Mouse (Mus musculus): ENCODE results near the gene Plpp3. TPM values are rescaled to one million over a fixed set of nuclear protein-coding genes. Genes with fewer than 3 reads are reported as not detected.
A peak's percentile ranks its signal among the peaks of the same experiment; 100 is the strongest.

Gene Plpp3
- 20.1 and 23.3 TPM in 2 replicates for polyA plus RNA-seq (2012; rRNA removed)

DNA sequence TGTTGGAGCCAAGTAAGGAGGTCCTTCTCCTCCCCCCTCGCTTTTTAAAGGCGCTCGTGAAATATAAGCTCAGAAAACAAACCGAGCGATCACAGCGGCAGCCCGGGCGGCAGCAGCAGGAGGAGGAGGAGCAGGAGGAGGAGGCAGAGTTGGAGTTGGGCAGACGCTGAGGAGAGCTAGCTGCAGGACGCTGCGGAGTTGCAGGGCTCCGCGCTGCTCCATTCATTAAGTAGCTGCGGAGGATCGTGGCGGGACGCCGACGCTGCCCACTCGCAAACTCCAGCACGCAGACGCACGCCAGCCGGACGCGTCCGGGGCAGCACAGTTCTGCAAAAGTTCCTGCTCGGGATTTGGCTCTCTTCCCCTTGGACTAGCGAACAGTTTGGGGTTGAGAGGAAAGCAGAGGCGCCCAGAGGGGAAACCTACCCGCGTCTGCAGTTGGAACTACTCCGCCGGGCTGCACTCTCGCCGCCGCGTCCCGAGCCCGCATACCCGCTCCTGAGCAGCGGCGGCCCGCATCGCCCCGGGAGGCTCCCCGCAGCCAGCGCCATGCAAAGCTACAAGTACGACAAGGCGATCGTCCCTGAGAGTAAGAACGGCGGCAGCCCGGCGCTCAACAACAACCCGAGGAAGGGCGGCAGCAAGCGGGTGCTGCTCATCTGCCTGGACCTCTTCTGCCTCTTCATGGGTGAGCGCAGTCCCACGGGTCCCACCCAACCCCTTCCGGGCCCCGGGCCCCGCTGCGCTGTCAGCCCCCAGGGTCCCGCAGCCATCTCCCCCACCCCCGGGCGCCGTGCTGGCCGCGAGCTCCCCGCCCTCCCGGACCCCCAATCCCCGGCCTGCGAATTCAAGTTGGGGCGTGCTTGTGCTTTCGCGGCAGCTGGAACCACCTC lies at the start of gene Plpp3:
Gene Plpp3 (plus strand): TSS at position 72 of the 893 bp plus-strand sequence.
- WGBS, result under 1% methylated on average over 77 of the region's 77 CpGs
- DNase-seq, result peak; percentile 44
- H3K27me3 ChIP-seq (ENCODE audit: control insufficient read depth, insufficient read depth, low read length), result no peaks in the 10 kb centered on the region
- H3K4me3 ChIP-seq (ENCODE audit: control insufficient read depth, insufficient read depth, low read length), result peak within 1 kb of the TSS; percentile 56
- H3K36me3 ChIP-seq (ENCODE audit: control insufficient read depth, insufficient read depth, low read length), result no peaks in the 10 kb centered on the region
- H3K4me1 ChIP-seq (replicated peaks; ENCODE audit: control insufficient read depth, insufficient read depth, low read length), result 0 out of 2 replicates have a peak, but pooled peaks cover 2% of the 10 kb centered on the region
- TF ChIP-seq CTCF (IDR thresholded peaks at IDR 0.05; ENCODE audit: borderline replicate concordance, control insufficient read depth, extremely low read depth, insufficient read depth, low read length, poor library complexity) (no peak), POLR2A (IDR thresholded peaks at IDR 0.05; ENCODE audit: control insufficient read depth, extremely low read depth, insufficient read depth, low read length, poor library complexity) (no peak)
- no peak within 1 kb of the TSS for H3K27ac ChIP-seq (ENCODE audit: control insufficient read depth, insufficient read depth, low read length)

DNA sequence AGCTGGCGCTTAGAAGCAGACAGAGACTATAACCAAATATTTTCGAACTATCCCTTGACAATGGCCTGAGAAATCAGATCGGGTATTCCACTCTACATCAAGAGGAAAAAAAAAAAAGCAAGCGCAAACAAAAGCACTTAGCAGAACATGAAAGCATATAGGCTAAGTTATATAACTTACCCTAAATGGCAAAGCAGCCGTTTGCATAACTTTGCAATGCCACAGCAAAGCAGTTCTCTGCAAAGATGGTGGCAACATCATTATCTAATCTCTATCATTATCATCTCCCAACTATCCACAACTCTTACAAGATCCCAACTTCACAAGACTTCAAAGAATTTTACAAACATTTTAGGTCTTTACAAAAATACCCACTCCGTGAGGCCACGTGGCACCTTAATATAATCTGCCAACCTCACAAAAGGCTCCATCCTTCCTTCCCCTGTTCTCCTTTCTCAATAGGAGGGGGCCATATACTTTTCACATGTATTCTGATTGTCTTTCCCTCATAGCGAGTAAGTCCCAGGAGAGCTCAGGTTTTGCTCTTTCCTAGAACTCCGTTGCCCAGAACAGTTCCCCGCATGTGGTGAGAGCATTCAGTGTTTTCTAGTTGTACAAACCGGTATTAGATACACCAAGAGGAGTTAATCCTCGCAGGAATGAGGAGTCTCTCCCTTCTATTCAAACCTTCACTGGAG lies 49.1 kb upstream of the Plpp3 start:
- Histone ChIP-seq H3K27ac (ENCODE audit: control insufficient read depth, insufficient read depth, low read length) (no peak overlapping the region), H3K27me3 (ENCODE audit: control insufficient read depth, insufficient read depth, low read length) (peaks cover 17% of the 10 kb centered on the region), H3K36me3 (ENCODE audit: control insufficient read depth, insufficient read depth, low read length) (no peaks in the 10 kb centered on the region), H3K4me3 (ENCODE audit: control insufficient read depth, insufficient read depth, low read length) (no peak overlapping the region), H3K4me1 (replicated peaks; ENCODE audit: control insufficient read depth, insufficient read depth, low read length) (peaks cover 12% of the 10 kb centered on the region)
- DNase-seq, result no peak
- no peak for TF ChIP-seq CTCF (IDR thresholded peaks at IDR 0.05; ENCODE audit: borderline replicate concordance, control insufficient read depth, extremely low read depth, insufficient read depth, low read length, poor library complexity)
- no peak for TF ChIP-seq POLR2A (IDR thresholded peaks at IDR 0.05; ENCODE audit: control insufficient read depth, extremely low read depth, insufficient read depth, low read length, poor library complexity)
- WGBS, result 48% methylated on average over 12 of the region's 12 CpGs

DNA sequence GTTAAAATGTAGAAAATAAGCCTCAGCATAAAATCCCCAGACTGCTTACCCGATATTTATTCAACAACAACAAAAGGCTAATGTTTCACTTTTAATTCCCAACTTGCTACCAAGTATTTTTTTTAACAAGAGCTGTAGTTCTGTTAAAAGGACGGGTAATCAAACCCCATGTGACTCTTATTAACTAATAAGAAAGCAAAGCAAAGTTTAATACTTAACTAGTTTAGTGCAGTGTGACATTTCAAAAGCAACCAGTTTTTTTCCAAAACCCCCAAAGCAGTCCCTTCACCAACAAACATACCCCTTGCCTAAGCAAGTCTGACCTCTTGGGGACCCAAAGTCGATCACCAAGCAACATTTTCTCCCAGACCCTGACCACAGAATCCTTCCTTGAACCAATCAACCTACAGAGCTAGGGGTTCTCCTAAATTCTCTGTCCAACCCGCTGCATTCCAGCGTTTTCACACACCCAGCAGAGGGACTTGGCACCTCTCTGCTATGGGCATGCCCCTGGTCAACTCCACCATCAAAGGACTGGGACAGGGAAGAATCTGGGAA lies 48.4 kb upstream of the Plpp3 start:
- H3K36me3 ChIP-seq (ENCODE audit: control insufficient read depth, insufficient read depth, low read length), result no peaks in the 10 kb centered on the region
- no peak overlapping the region for H3K27ac ChIP-seq (ENCODE audit: control insufficient read depth, insufficient read depth, low read length)
- no peak for TF ChIP-seq CTCF (IDR thresholded peaks at IDR 0.05; ENCODE audit: borderline replicate concordance, control insufficient read depth, extremely low read depth, insufficient read depth, low read length, poor library complexity)
- TF ChIP-seq POLR2A (IDR thresholded peaks at IDR 0.05; ENCODE audit: control insufficient read depth, extremely low read depth, insufficient read depth, low read length, poor library complexity), result no peak
- 42% methylated on average over 5 of the region's 5 CpGs for whole genome bisulfite sequencing
- H3K4me1 ChIP-seq (replicated peaks; ENCODE audit: control insufficient read depth, insufficient read depth, low read length), result peaks cover 12% of the 10 kb centered on the region
- peaks cover 17% of the 10 kb centered on the region for H3K27me3 ChIP-seq (ENCODE audit: control insufficient read depth, insufficient read depth, low read length)
- DNase-seq, result no peak
- H3K4me3 ChIP-seq (ENCODE audit: control insufficient read depth, insufficient read depth, low read length), result peak overlapping the region; percentile 67; the same call in 1 of the 2 replicates

DNA sequence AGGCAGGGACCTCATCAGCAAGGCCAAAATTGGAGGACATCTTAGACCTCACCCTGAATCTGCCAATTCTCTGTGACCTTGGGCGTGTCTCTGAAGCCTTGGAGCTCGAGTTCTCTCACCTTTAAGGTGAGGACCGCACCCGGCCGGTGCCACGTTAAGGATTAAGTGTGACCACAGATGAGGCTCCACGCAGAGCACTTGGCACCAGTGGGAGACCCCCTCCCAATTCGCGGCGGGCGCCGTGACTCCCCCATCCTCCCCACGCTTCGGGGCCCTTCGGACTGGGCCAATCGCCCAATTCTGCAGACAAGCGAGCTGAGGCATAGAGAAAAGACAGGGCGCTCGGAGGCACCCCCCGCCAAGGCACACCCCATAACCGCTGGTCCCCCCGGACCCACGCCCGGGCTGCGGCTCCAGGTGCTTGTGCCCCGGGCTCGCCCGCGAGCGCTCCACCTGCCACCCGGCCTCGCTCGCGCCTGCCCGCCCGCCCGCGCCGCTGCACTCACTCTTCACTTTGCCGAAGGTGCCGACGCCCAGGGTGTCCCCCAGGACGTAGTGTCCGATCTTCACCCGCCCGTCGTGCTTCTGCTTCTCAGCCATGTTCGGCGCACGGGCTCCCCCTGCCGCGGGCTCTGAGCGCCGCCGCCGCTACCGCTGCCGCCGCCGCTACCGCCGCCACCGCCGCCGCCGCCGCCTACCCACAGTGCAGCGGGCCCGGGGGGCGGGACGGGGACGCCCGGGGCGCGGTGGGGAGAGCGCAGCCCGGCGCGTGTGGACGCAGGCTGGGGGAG lies 47.8 kb upstream of the Plpp3 start, which contains the start of gene Prkaa2:
Gene Prkaa2 (minus strand): TSS at position 692 of the 791 bp plus-strand sequence.
- Histone ChIP-seq H3K4me1 (replicated peaks; ENCODE audit: control insufficient read depth, insufficient read depth, low read length) (peaks cover 12% of the 10 kb centered on the region), H3K4me3 (ENCODE audit: control insufficient read depth, insufficient read depth, low read length) (peak within 1 kb of the TSS; percentile 67), H3K36me3 (ENCODE audit: control insufficient read depth, insufficient read depth, low read length) (no peaks in the 10 kb centered on the region), H3K27me3 (ENCODE audit: control insufficient read depth, insufficient read depth, low read length) (peaks cover 17% of the 10 kb centered on the region), H3K27ac (ENCODE audit: control insufficient read depth, insufficient read depth, low read length) (no peak within 1 kb of the TSS)
- WGBS, result 2% methylated on average over 79 of the region's 80 CpGs
- TF ChIP-seq CTCF (IDR thresholded peaks at IDR 0.05; ENCODE audit: borderline replicate concordance, control insufficient read depth, extremely low read depth, insufficient read depth, low read length, poor library complexity) (no peak), POLR2A (IDR thresholded peaks at IDR 0.05; ENCODE audit: control insufficient read depth, extremely low read depth, insufficient read depth, low read length, poor library complexity) (no peak)
- DNase-seq, result peak; percentile 69

DNA sequence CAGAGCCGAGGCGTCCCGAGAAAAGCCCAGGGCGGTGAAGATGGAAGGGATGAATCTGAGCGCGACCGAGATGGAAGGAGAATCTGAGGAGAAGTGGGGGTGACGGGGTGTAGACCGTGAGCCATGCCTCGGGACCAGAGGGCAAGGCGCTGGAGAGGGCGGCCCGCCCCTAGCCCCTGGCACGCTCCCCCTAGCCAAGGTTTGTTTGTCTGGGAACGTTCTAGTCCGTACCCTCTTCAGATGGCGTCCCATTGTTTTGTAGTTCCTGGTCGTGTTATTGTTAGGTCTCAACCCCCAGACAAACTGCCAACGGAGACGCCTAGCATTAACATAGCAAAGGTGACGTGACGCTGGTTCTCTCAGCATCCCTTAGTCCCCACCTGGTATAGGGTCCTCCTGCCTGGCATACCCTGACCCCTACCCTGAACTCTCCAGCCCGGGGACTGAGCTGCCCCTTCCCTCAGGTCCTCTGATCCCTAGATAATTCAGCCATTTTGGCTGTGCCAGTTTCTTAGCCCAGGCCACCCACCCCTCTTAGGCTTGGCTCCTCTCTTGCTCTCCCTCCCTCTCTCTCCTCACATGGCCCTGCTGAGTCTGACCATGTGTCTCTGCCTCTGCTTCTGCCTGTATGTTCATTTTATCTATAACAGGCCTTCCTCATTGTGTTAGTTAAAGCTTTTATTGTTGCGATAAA lies 47.0 kb upstream of the Plpp3 start:
- peaks cover 17% of the 10 kb centered on the region for H3K27me3 ChIP-seq (ENCODE audit: control insufficient read depth, insufficient read depth, low read length)
- no peaks in the 10 kb centered on the region for H3K36me3 ChIP-seq (ENCODE audit: control insufficient read depth, insufficient read depth, low read length)
- no peak for DNase-seq
- no peak overlapping the region for H3K27ac ChIP-seq (ENCODE audit: control insufficient read depth, insufficient read depth, low read length)
- peaks cover 12% of the 10 kb centered on the region for H3K4me1 ChIP-seq (replicated peaks; ENCODE audit: control insufficient read depth, insufficient read depth, low read length)
- H3K4me3 ChIP-seq (ENCODE audit: control insufficient read depth, insufficient read depth, low read length), result peak overlapping the region; percentile 67
- TF ChIP-seq POLR2A (IDR thresholded peaks at IDR 0.05; ENCODE audit: control insufficient read depth, extremely low read depth, insufficient read depth, low read length, poor library complexity) (no peak), CTCF (IDR thresholded peaks at IDR 0.05; ENCODE audit: borderline replicate concordance, control insufficient read depth, extremely low read depth, insufficient read depth, low read length, poor library complexity) (no peak)
- 6% methylated on average over 24 of the region's 24 CpGs for WGBS

All from thymus, adult 2 months (tissue).